Mouse (Mus musculus) c-Kit-positive CD71-negative TER-119-negative erythroid progenitor cells, embryonic 14.5 days (primary cell): ENCODE results near the gene Cyp2b19.
"Not testable (repeated sequence)": the region's sequence is repeated elsewhere in the genome, so short reads cannot be mapped to it uniquely, and the experiment has no call there.

Experiments used
- DNase-seq: peaks from one replicate; pipeline ENCODE4 v3.0.0-alpha.2; 2013; ENCODE audit warnings: low read depth

Cyp2b19 gene

GRCm38 (mm10) chr7:26756842-26757241 lies at the start of gene Cyp2b19:
Gene Cyp2b19 (plus strand): TSS chr7:26757142.
- no peak for DNase-seq

- no peak for DNase-seq
These were observed 45.9 kb upstream of the Cyp2b19 start for GRCm38 (mm10) chr7:26711061-26711460.

GRCm38 (mm10) chr7:26738940-26739339 lies 18.0 kb upstream of the Cyp2b19 start:
- no peak for DNase-seq

GRCm38 (mm10) chr7:26743948-26744347 lies 13.0 kb upstream of the Cyp2b19 start:
- DNase-seq: no peak

GRCm38 (mm10) chr7:26745486-26745885 lies 11.5 kb upstream of the Cyp2b19 start:
- no peak for DNase-seq

- DNase-seq: no peak
These were observed 10.1 kb downstream of the Cyp2b19 start for GRCm38 (mm10) chr7:26767084-26767483.

GRCm38 (mm10) chr7:26769881-26770470 lies 13.0 kb downstream of the Cyp2b19 start:
- no peak for DNase-seq

GRCm38 (mm10) chr7:26772866-26773586 lies 16.1 kb downstream of the Cyp2b19 start:
- no peak for DNase-seq

GRCm38 (mm10) chr7:26775866-26776265 lies 18.9 kb downstream of the Cyp2b19 start:
- DNase-seq: no peak

- DNase-seq: no peak
These were observed 20.9 kb downstream of the Cyp2b19 start for GRCm38 (mm10) chr7:26777806-26778205.

GRCm38 (mm10) chr7:26778474-26778873 lies 21.5 kb downstream of the Cyp2b19 start:
- peak; percentile 23 for DNase-seq

- DNase-seq: no peak
These were observed 23.0 kb downstream of the Cyp2b19 start for GRCm38 (mm10) chr7:26779799-26780416.

GRCm38 (mm10) chr7:26780510-26780909 lies 23.6 kb downstream of the Cyp2b19 start:
- no peak for DNase-seq

- no peak for DNase-seq
These were observed 24.2 kb downstream of the Cyp2b19 start for GRCm38 (mm10) chr7:26780998-26781766.

GRCm38 (mm10) chr7:26781767-26782131 lies 24.8 kb downstream of the Cyp2b19 start:
- no peak for DNase-seq

- no peak for DNase-seq
These were observed 26.2 kb downstream of the Cyp2b19 start for GRCm38 (mm10) chr7:26783163-26783562.

GRCm38 (mm10) chr7:26786013-26786412 lies 29.1 kb downstream of the Cyp2b19 start:
- not testable (repeated sequence) for DNase-seq

- no peak for DNase-seq
These were observed 33.0 kb downstream of the Cyp2b19 start for GRCm38 (mm10) chr7:26789984-26790383.

- DNase-seq: no peak
These were observed 43.2 kb downstream of the Cyp2b19 start for GRCm38 (mm10) chr7:26800104-26800503.

GRCm38 (mm10) chr7:26800996-26801395 lies 44.1 kb downstream of the Cyp2b19 start:
- no peak for DNase-seq

GRCm38 (mm10) chr7:26808592-26808991 lies 51.6 kb downstream of the Cyp2b19 start, which contains the start of gene Cyp2g1:
Gene Cyp2g1 (plus strand): TSS chr7:26808892.
- DNase-seq: no peak
